Mouse (Mus musculus) urinary bladder, postnatal 36 days (tissue): ENCODE data around the gene Paxx.

Experiments
- DNase-seq, 2 experiments: peaks; one replicate each; pipeline ENCODE4 v3.0.0; 2022; ENCODE audit warnings: low spot score in 2 of 2, mixed read lengths in 1 of 2

Gene Paxx

DNA sequence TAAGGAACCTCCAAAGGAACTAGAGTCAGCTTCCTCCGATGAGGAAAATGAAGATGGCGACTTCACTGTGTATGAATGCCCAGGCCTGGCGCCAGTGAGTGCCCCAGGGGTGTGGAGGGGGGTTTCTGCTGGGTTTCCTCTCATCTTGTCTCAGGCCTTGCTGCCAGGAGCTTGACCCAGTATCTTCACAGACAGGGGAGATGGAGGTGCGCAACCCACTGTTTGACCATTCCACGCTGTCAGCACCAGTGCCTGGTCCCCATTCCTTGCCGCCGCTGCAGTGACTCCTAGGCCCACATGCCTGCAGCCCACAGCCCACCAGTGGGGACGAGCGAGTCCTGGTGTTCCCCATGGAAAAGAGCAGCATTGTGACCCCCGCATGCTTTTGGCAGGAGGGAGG is 52.0 kb downstream of the Paxx start:
- DNase-seq, result no peak
